Mouse (Mus musculus) limb, embryonic 14.5 days (tissue): ENCODE measurements around the gene Rex1bd. TPM values are rescaled to one million over a fixed set of nuclear protein-coding genes. Genes with fewer than 3 reads are reported as not detected.

ENCODE experiments used
- ATAC-seq: fragments of 200-750 bp; cut with Nextera tagmentation; 2 replicates; pipeline ENCODE4 v1.8.0; 2017; ENCODE audit warnings: low read depth, moderate number of reproducible peaks, moderate TSS enrichment; ENCODE audit not compliant: low FRiP score
- DNase-seq: peaks from one replicate; pipeline ENCODE4 v3.0.0-alpha.2; 2015; ENCODE audit warnings: low spot score
- H3K27ac ChIP-seq: fragments of 300-500 bp; sonication (generic); replicated peaks from 2 replicates; pipeline ENCODE4 v1.5.1; 2014; ENCODE audit warnings: low read depth, mild to moderate bottlenecking, low read length, moderate library complexity, mixed read lengths
- H3K27me3 ChIP-seq: fragments of 300-500 bp; sonication (generic); 2 replicates; pipeline ENCODE4 v1.6.1; 2014; ENCODE audit warnings: low read length, mixed read lengths; ENCODE audit not compliant: control insufficient read depth, insufficient read depth
- H3K36me3 ChIP-seq: fragments of 300-500 bp; sonication (generic); 2 replicates; pipeline ENCODE4 v1.6.1; 2014; ENCODE audit warnings: mild to moderate bottlenecking, low read length, moderate library complexity, mixed read lengths; ENCODE audit not compliant: control insufficient read depth, insufficient read depth
- H3K4me1 ChIP-seq: fragments of 300-500 bp; sonication (generic); 2 replicates; pipeline ENCODE4 v1.6.1; 2014; ENCODE audit warnings: antibody characterized with exemption, low read length, mixed read lengths; ENCODE audit not compliant: control insufficient read depth, insufficient read depth
- H3K4me2 ChIP-seq: fragments of 300-500 bp; sonication (generic); replicated peaks from 2 replicates; pipeline ENCODE4 v1.6.1; 2014; ENCODE audit warnings: low read depth, mild to moderate bottlenecking, low read length, moderate library complexity; ENCODE audit not compliant: severe bottlenecking
- H3K4me3 ChIP-seq: fragments of 300-500 bp; sonication (generic); replicated peaks from 2 replicates; pipeline ENCODE4 v1.5.1; 2014; ENCODE audit warnings: low read length
- H3K9ac ChIP-seq: fragments of 300-500 bp; sonication (generic); 2 replicates; pipeline ENCODE4 v1.6.1; 2014; ENCODE audit warnings: mild to moderate bottlenecking, low read depth, low read length, moderate library complexity; ENCODE audit not compliant: severe bottlenecking
- H3K9me3 ChIP-seq: fragments of 300-500 bp; sonication (generic); 2 replicates; pipeline ENCODE4 v1.6.1; 2016; ENCODE audit warnings: low read length; ENCODE audit not compliant: control insufficient read depth
- POLR2A ChIP-seq: fragments of 200-500 bp; IDR thresholded peaks from 2 replicates; pipeline ENCODE4 v1.8.0; 2012; ENCODE audit warnings: inconsistent platforms, mild to moderate bottlenecking, moderate library complexity, borderline replicate concordance; ENCODE audit not compliant: insufficient read depth, insufficient read length; ENCODE audit errors: extremely low read depth
- WGBS: fragments of 180-500 bp; shearing (Covaris S2); extraction: QIAGEN DNeasy Blood & Tissue Kit; methylation state at CpG from one replicate; pipeline ENCODE4 v1.1.7; 2014; 5-methylcytosine and 5-hydroxymethylcytosine counted together
- polyA plus RNA-seq, 2 experiments: library from polyadenylated mRNA; depleted of rRNA in 1 of 2; stranded (reverse) in 1 of 2; unstranded in 1 of 2; fragments of >200 nt; fragmentation: Nextera tagmentation in 1 of 2; extraction: Ambion mirVana in 1 of 2; gene quantifications; 2 replicates each; pipeline versions ENCODE4 v1.2.1 to v1.2.3; 2012 to 2014

Gene Rex1bd
- polyA plus RNA-seq, 2 experiments, result 152 to 154 TPM

- DNase-seq (no peak), ATAC-seq (no peak)
- Histone ChIP-seq H3K27ac (no peak overlapping the region), H3K4me1 (peaks cover 7% of the 10 kb centered on the region), H3K9me3 (no peaks in the 10 kb centered on the region), H3K36me3 (peaks cover 62% of the 10 kb centered on the region), H3K4me3 (no peak overlapping the region), H3K27me3 (no peaks in the 10 kb centered on the region), H3K9ac (no peak overlapping the region), H3K4me2 (no peak overlapping the region)
- no peak for TF ChIP-seq POLR2A
- WGBS, result 89% methylated on average over 2 of the region's 2 CpGs
These were observed 29.1 kb upstream of the Rex1bd start for GRCm38 (mm10) chr8:70535701-70536100.

- H3K4me3 ChIP-seq, result no peak overlapping the region
- H3K27ac ChIP-seq, result no peak overlapping the region
- H3K4me1 ChIP-seq, result peaks cover 2% of the 10 kb centered on the region
- DNase-seq (no peak), ATAC-seq (no peak)
- TF ChIP-seq POLR2A, result no peak
- no peaks in the 10 kb centered on the region for H3K9me3 ChIP-seq
- H3K27me3 ChIP-seq, result no peaks in the 10 kb centered on the region
- H3K4me2 ChIP-seq, result no peak overlapping the region
- 94% methylated on average over 3 of the region's 3 CpGs for WGBS
- peaks cover 67% of the 10 kb centered on the region for H3K36me3 ChIP-seq
- no peak overlapping the region for H3K9ac ChIP-seq
These were observed 28.7 kb upstream of the Rex1bd start for GRCm38 (mm10) chr8:70535221-70535620.

- Histone ChIP-seq H3K9me3 (no peaks in the 10 kb centered on the region), H3K4me1 (no peaks in the 10 kb centered on the region), H3K36me3 (peaks cover 76% of the 10 kb centered on the region), H3K27me3 (no peaks in the 10 kb centered on the region), H3K9ac (no peak overlapping the region), H3K4me2 (no peak overlapping the region), H3K4me3 (no peak overlapping the region), H3K27ac (no peak overlapping the region)
- no peak for DNase-seq
- no peak for ATAC-seq
- WGBS, result 94% methylated on average over 12 of the region's 12 CpGs
- TF ChIP-seq POLR2A, result no peak
These were observed 27.7 kb upstream of the Rex1bd start for GRCm38 (mm10) chr8:70534281-70534680.

- ATAC-seq, result no peak
These were observed 23.8 kb upstream of the Rex1bd start for GRCm38 (mm10) chr8:70530314-70530713.

GRCm38 (mm10) chr8:70529741-70530161 is 23.2 kb upstream of the Rex1bd start:
- no peaks in the 10 kb centered on the region for H3K9me3 ChIP-seq
- ATAC-seq (no peak), DNase-seq (no peak)
- H3K9ac ChIP-seq, result no peak overlapping the region
- H3K36me3 ChIP-seq, result peaks cover 54% of the 10 kb centered on the region
- no peak overlapping the region for H3K4me3 ChIP-seq
- no peak for TF ChIP-seq POLR2A
- no peak overlapping the region for H3K4me2 ChIP-seq
- WGBS, result 90% methylated on average over 3 of the region's 3 CpGs
- H3K4me1 ChIP-seq, result peaks cover 10% of the 10 kb centered on the region
- H3K27ac ChIP-seq, result no peak overlapping the region
- no peaks in the 10 kb centered on the region for H3K27me3 ChIP-seq

More at GRCm38 (mm10) chr8:70530314-70530713, 23.8 kb upstream of the Rex1bd start:
- Histone ChIP-seq H3K9ac (no peak overlapping the region), H3K4me3 (no peak overlapping the region), H3K36me3 (peaks cover 60% of the 10 kb centered on the region), H3K4me2 (no peak overlapping the region), H3K9me3 (no peaks in the 10 kb centered on the region), H3K27me3 (no peaks in the 10 kb centered on the region), H3K27ac (no peak overlapping the region), H3K4me1 (peaks cover 10% of the 10 kb centered on the region)
- no peak for TF ChIP-seq POLR2A
- no peak for DNase-seq
- WGBS, result 91% methylated on average over 2 of the region's 2 CpGs

GRCm38 (mm10) chr8:70529299-70529698 is 22.7 kb upstream of the Rex1bd start:
- Histone ChIP-seq H3K27me3 (no peaks in the 10 kb centered on the region), H3K4me2 (no peak overlapping the region), H3K9ac (no peak overlapping the region), H3K4me1 (peaks cover 10% of the 10 kb centered on the region), H3K4me3 (no peak overlapping the region), H3K27ac (no peak overlapping the region), H3K9me3 (no peaks in the 10 kb centered on the region), H3K36me3 (peaks cover 50% of the 10 kb centered on the region)
- no peak for ATAC-seq
- WGBS, result 79% methylated on average over 5 of the region's 5 CpGs
- TF ChIP-seq POLR2A, result no peak
- DNase-seq, result no peak
